Mouse (Mus musculus) CH12.LX (cell line): ENCODE data around the gene Pclo. TPM values are rescaled to one million over a fixed set of nuclear protein-coding genes. Genes with fewer than 3 reads are reported as not detected.

ENCODE experiments used
- DNase-seq: peaks from one replicate; pipeline ENCODE4 v3.0.0-alpha.2; 2013; ENCODE audit errors: extremely low read depth
- H3K27ac ChIP-seq: 2 replicates; pipeline ENCODE4 v1.5.1; 2012; ENCODE audit warnings: low read depth, mild to moderate bottlenecking, control low read depth, moderate library complexity; ENCODE audit not compliant: insufficient read depth
- H3K27me3 ChIP-seq: replicated peaks from 2 replicates; pipeline ENCODE3; 2012; ENCODE audit warnings: inconsistent platforms
- H3K36me3 ChIP-seq, 2 experiments: replicated peaks in 1 of 2; 2 replicates each; pipeline versions ENCODE3 to v1.6.1; 2012; ENCODE audit warnings: inconsistent platforms in 1 of 2, low read length in 1 of 2, mild to moderate bottlenecking in 1 of 2, mixed read lengths in 1 of 2, moderate library complexity in 1 of 2; ENCODE audit not compliant: control insufficient read depth in 1 of 2, insufficient read depth in 1 of 2
- H3K4me1 ChIP-seq, 2 experiments: 2 replicates each; pipeline ENCODE4 v1.6.1; 2012; ENCODE audit warnings: inconsistent platforms in 1 of 2, moderate library complexity in 1 of 2; ENCODE audit not compliant: insufficient read depth in 2 of 2, control insufficient read depth in 1 of 2
- H3K4me2 ChIP-seq: 2 replicates; pipeline ENCODE4 v1.6.1; 2012; ENCODE audit warnings: low read depth, mild to moderate bottlenecking, control low read depth; ENCODE audit not compliant: poor library complexity, insufficient read depth, severe bottlenecking
- H3K4me3 ChIP-seq, 3 experiments: fragments of 150-350 bp in 1 of 3; sonication (generic) in 1 of 3; replicated peaks in 1 of 3; 2 replicates each; pipeline versions ENCODE3 to v1.5.1; 2011 to 2012; ENCODE audit warnings: low read depth in 2 of 3, low read length in 2 of 3, mild to moderate bottlenecking in 2 of 3, moderate library complexity in 2 of 3, control low read depth in 1 of 3, improper control_type of control experiment in 1 of 3, inconsistent platforms in 1 of 3, mixed read lengths in 1 of 3; ENCODE audit not compliant: poor library complexity in 1 of 3
- H3K79me2 ChIP-seq: replicated peaks from 2 replicates; pipeline ENCODE4 v1.6.1; 2012; ENCODE audit warnings: mild to moderate bottlenecking, moderate library complexity; ENCODE audit not compliant: control insufficient read depth, poor library complexity, insufficient read depth, severe bottlenecking; ENCODE audit errors: extremely low read depth
- H3K9ac ChIP-seq: 2 replicates; pipeline ENCODE4 v1.6.1; 2012; ENCODE audit warnings: low read depth, mild to moderate bottlenecking, control low read depth, moderate library complexity; ENCODE audit not compliant: insufficient read depth
- H3K9me3 ChIP-seq: replicated peaks from 2 replicates; pipeline ENCODE3; 2012; ENCODE audit warnings: low read length, inconsistent platforms, mixed read lengths
- CTCF ChIP-seq, 2 experiments: IDR thresholded peaks in 1 of 2; conservative IDR thresholded peaks in 1 of 2; 2 replicates each; pipeline ENCODE4 v1.5.1; 2011 to 2012; ENCODE audit warnings: low read depth in 2 of 2, low read length in 2 of 2, improper control_type of control experiment in 1 of 2, inconsistent platforms in 1 of 2, mild to moderate bottlenecking in 1 of 2, moderate library complexity in 1 of 2
- EP300 ChIP-seq: IDR thresholded peaks from 2 replicates; pipeline ENCODE4 v1.6.1; 2011; ENCODE audit warnings: low read length, improper control_type of control experiment
- ETS1 ChIP-seq: conservative IDR thresholded peaks from 2 replicates; pipeline ENCODE4 v1.6.1; 2012; ENCODE audit warnings: low read depth, mild to moderate bottlenecking, inconsistent platforms, low read length, improper control_type of control experiment, moderate library complexity
- IRF4 ChIP-seq: IDR thresholded peaks from 2 replicates; pipeline ENCODE4 v1.6.1; 2014; ENCODE audit warnings: low read depth, mild to moderate bottlenecking, inconsistent platforms, low read length, improper control_type of control experiment
- JUN ChIP-seq: IDR thresholded peaks from 2 replicates; pipeline ENCODE4 v1.6.1; 2011; ENCODE audit warnings: low read depth, mild to moderate bottlenecking, low read length, improper control_type of control experiment, moderate library complexity; ENCODE audit not compliant: insufficient read depth
- JUND ChIP-seq: conservative IDR thresholded peaks from 2 replicates; pipeline ENCODE4 v1.6.1; 2011; ENCODE audit warnings: low read depth, low read length, improper control_type of control experiment
- KAT2A ChIP-seq: IDR thresholded peaks from 2 replicates; pipeline ENCODE4 v1.6.1; 2012; ENCODE audit warnings: low read length, improper control_type of control experiment, inconsistent platforms; ENCODE audit not compliant: insufficient replicate concordance
- MAFK ChIP-seq: IDR thresholded peaks from 2 replicates; pipeline ENCODE4 v1.6.1; 2011; ENCODE audit warnings: low read length, improper control_type of control experiment; ENCODE audit not compliant: insufficient replicate concordance
- MEF2A ChIP-seq: IDR thresholded peaks from 2 replicates; pipeline ENCODE4 v1.6.1; 2014; ENCODE audit warnings: low read depth, mild to moderate bottlenecking, inconsistent platforms, low read length, improper control_type of control experiment, borderline replicate concordance
- MXI1 ChIP-seq: IDR thresholded peaks from 2 replicates; pipeline ENCODE4 v1.6.1; 2011; ENCODE audit warnings: mild to moderate bottlenecking, low read depth, low read length, improper control_type of control experiment
- PAX5 ChIP-seq: IDR thresholded peaks from 2 replicates; pipeline ENCODE4 v1.6.1; 2012; ENCODE audit warnings: low read length, inconsistent platforms, mixed read lengths
- POLR2A ChIP-seq: IDR thresholded peaks from 2 replicates; pipeline ENCODE4 v1.6.1; 2011; ENCODE audit warnings: low read depth, mild to moderate bottlenecking, improper control_type of control experiment, low read length
- POLR2AphosphoS2 ChIP-seq: IDR thresholded peaks from 2 replicates; pipeline ENCODE4 v1.6.1; 2011; ENCODE audit warnings: low read depth, low read length, improper control_type of control experiment
- RAD21 ChIP-seq: IDR thresholded peaks from 2 replicates; pipeline ENCODE4 v1.6.1; 2011; ENCODE audit warnings: low read depth, mild to moderate bottlenecking, low read length, improper control_type of control experiment, moderate library complexity
- RCOR1 ChIP-seq: conservative IDR thresholded peaks from 2 replicates; pipeline ENCODE4 v1.6.1; 2012; ENCODE audit warnings: low read depth, mild to moderate bottlenecking, inconsistent platforms, low read length, improper control_type of control experiment
- SIN3A ChIP-seq: IDR thresholded peaks from 2 replicates; pipeline ENCODE4 v1.6.1; 2012; ENCODE audit warnings: low read length, improper control_type of control experiment, inconsistent platforms
- SMC3 ChIP-seq: IDR thresholded peaks from 2 replicates; pipeline ENCODE4 v1.6.1; 2011; ENCODE audit warnings: low read depth, low read length, improper control_type of control experiment
- TBP ChIP-seq: conservative IDR thresholded peaks from 2 replicates; pipeline ENCODE4 v1.6.1; 2011; ENCODE audit warnings: low read depth, low read length, improper control_type of control experiment
- TCF12 ChIP-seq: IDR thresholded peaks from 2 replicates; pipeline ENCODE4 v1.6.1; 2014; ENCODE audit warnings: low read depth, mild to moderate bottlenecking, inconsistent platforms, low read length, improper control_type of control experiment
- UBTF ChIP-seq: IDR thresholded peaks from 2 replicates; pipeline ENCODE4 v1.6.1; 2012; ENCODE audit warnings: low read depth, mild to moderate bottlenecking, inconsistent platforms, low read length, improper control_type of control experiment, moderate library complexity
- USF1 ChIP-seq: IDR thresholded peaks from 2 replicates; pipeline ENCODE4 v1.6.1; 2014; ENCODE audit warnings: low read depth, mild to moderate bottlenecking, inconsistent platforms, low read length, improper control_type of control experiment
- USF2 ChIP-seq: conservative IDR thresholded peaks from 2 replicates; pipeline ENCODE4 v1.6.1; 2011; ENCODE audit warnings: low read depth, low read length, improper control_type of control experiment
- ZKSCAN1 ChIP-seq: IDR thresholded peaks from 2 replicates; pipeline ENCODE4 v1.6.1; 2012; ENCODE audit warnings: low read depth, inconsistent platforms, low read length, improper control_type of control experiment, borderline replicate concordance
- ZNF384 ChIP-seq: IDR thresholded peaks from 2 replicates; pipeline ENCODE4 v1.6.1; 2012; ENCODE audit warnings: low read depth, low read length, improper control_type of control experiment, inconsistent platforms
- dilution Hi-C: fragments of 300-500 bp; cut with MboI; formaldehyde crosslinking; loops from 2 replicates; pipeline ENCODE4 v1.14.3; 2020; ENCODE audit warnings: low sequenced_read_pairs; ENCODE audit not compliant: extremely low pct_unique_long_range_greater_than_20kb, extremely low pct_ligation_motif_present
- in situ Hi-C: fragments of 300-500 bp; cut with MboI; formaldehyde crosslinking; loops from 3 replicates; pipeline ENCODE4 v1.14.3; 2019; ENCODE audit warnings: low sequenced_read_pairs, low pct_ligation_motif_present, low pct_unique_long_range_greater_than_20kb, mixed read lengths
- polyA plus RNA-seq: library from polyadenylated mRNA; unstranded; fragments of >175 nt; gene quantifications from 2 replicates; pipeline ENCODE4 v1.2.1, GENCODE M21; 2012; ENCODE audit warnings: low read depth; ENCODE audit not compliant: insufficient read length
- total RNA-seq, 2 experiments: library from RNA; depleted of rRNA; stranded (reverse); fragments of 300-350 nt in 1 of 2; fragments of >200 nt in 1 of 2; gene quantifications; 2 replicates each; pipeline ENCODE4 v1.2.3; 2012 to 2014

The Pclo gene
- total and polyA plus RNA-seq, 3 experiments = not detected

- Histone ChIP-seq H3K9me3 (peaks cover 3% of the 10 kb centered on the region), H3K4me2 (no peak overlapping the region), H3K27me3 (no peaks in the 10 kb centered on the region), H3K4me1 (no peaks in the 10 kb centered on the region), H3K79me2 (no peaks in the 10 kb centered on the region), H3K27ac (no peak overlapping the region), H3K36me3 (no peaks in the 10 kb centered on the region), H3K4me3 (no peak overlapping the region), H3K9ac (no peak overlapping the region)
- TF ChIP-seq USF1 = no peak
- no peak for TF ChIP-seq ZKSCAN1
- no peak for TF ChIP-seq JUN
- no peak for TF ChIP-seq POLR2A
- TF ChIP-seq PAX5 = no peak
- no peak for TF ChIP-seq ETS1
- no peak for TF ChIP-seq EP300
- TF ChIP-seq CTCF (conservative IDR thresholded peaks at IDR 0.05 in 1 of 2, IDR thresholded peaks at IDR 0.05 in 1 of 2; ENCODE audit: low read depth in 2 of 2, low read length in 2 of 2) = no peak
- TF ChIP-seq ZNF384 = no peak
- TF ChIP-seq MEF2A = no peak
- no peak for TF ChIP-seq RCOR1
- TF ChIP-seq SMC3 = no peak
- TF ChIP-seq MAFK = no peak
- TF ChIP-seq IRF4 = no peak
- TF ChIP-seq RAD21 = no peak
- TF ChIP-seq USF2 = no peak
- no peak for TF ChIP-seq MXI1
- TF ChIP-seq TBP = no peak
- dilution Hi-C loops (no loop called here), in situ Hi-C loops (no loop called here)
- no peak for DNase-seq
Observed at GRCm38 (mm10) chr5:14691995-14692394, 177.3 kb downstream of the Pclo start.

- Histone ChIP-seq H3K9me3 (peaks cover 17% of the 10 kb centered on the region), H3K9ac (no peak overlapping the region), H3K36me3 (no peaks in the 10 kb centered on the region), H3K27ac (no peak overlapping the region), H3K27me3 (no peaks in the 10 kb centered on the region), H3K4me3 (no peak overlapping the region), H3K4me2 (no peak overlapping the region), H3K79me2 (no peaks in the 10 kb centered on the region), H3K4me1 (no peaks in the 10 kb centered on the region)
- DNase-seq = no peak
- dilution Hi-C loops = no loop called here
- in situ Hi-C loops = no loop called here
- TF ChIP-seq IRF4 = no peak
- no peak for TF ChIP-seq ZNF384
- TF ChIP-seq POLR2A = no peak
- no peak for TF ChIP-seq ZKSCAN1
- no peak for TF ChIP-seq MAFK
- TF ChIP-seq KAT2A = no peak
- TF ChIP-seq JUND = no peak
- TF ChIP-seq TCF12 = no peak
- TF ChIP-seq SIN3A = no peak
- no peak for TF ChIP-seq UBTF
- no peak for TF ChIP-seq POLR2AphosphoS2
Observed at GRCm38 (mm10) chr5:14696745-14697144, 182.0 kb downstream of the Pclo start.
